Mouse (Mus musculus) embryo, embryonic 10 days (tissue): ENCODE results near the gene Adamts8.

Experiments
- DNase-seq: peaks from one replicate; pipeline ENCODE4 v3.0.0-alpha.2; 2015; ENCODE audit warnings: low spot score

Gene Adamts8

DNA sequence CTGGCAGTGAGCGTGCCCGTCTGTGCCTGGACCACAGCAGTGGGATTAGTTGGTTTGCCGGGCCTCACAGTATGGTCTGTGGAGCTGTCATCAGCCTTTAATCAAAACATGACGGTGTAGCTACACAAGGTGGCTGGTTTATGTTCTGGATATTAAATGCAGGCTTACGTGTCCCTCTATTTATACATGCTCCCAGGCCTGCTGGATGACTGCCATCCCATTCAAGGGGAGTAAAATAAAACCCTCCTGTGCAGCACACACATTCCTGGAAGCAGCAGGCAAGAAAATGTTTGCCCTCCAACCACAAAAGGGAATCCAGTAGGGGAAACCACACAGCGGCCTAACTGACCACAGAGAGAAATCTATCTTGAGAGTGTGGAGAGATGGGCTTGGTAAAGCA is 43.4 kb downstream of the Adamts8 start:
- no peak for DNase-seq

DNA sequence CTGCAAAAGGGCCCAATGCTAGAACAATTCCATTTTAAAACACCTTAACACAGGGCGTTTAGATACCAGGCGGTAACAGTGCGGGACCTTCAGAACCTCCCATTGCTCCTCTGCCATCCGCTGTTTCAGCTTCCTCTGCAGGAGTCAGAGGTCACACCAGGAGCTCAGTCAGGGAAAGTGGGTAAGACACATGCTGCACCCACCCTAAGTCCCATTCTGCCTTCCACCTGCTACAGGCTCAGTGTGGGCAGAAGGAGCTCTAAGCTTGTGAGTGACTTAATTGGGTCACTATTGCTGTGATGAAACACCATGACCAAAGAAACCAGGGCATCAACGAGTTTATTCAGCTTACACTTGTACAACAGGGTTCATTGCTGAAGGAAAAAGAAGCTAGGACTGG is 50.7 kb downstream of the Adamts8 start:
- DNase-seq = no peak

DNA sequence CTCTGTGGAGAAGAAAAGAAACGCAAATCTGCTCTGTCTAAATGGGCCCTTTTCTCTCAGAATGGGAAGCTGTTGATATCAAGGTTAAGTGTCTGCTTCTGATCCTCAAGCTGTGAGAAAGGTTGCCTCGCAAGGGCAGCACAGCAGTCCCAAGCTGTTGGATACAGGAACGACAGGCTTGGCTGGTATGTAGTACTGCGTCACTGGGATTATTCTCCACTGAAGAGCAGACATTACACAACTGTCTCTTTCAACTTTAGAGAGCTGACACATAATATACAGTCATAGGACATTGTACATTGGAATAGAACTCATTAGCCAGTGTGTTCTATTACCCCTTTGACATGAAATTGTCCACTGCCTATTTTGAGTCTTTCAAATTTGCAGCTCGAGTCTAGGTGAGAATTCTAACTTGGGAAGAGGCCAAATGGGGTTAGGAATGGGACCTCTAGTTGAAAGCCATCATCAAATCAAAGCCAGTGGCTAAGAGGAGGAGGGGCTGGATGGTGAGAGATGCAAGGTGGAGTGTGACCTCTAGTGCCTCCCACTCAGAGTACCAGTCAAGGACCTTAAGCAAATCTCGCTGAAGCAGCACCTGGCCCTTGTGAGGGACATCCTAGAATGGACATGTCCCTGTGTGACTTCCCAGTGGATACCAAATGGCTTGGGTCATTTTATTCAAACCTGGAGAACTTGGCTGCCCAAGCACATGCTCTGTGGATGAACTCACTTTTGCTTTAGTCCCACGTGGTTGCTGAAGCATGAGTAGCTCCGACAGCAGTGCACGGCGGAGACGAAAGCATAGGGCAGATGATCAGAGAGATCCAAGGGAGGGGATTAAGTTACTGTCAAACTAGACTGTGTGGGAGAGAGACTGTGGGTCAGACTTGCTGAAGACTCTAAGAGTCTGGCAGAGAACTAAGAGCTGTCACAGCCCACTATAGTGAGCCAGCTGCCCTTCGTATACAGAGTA is 54.5 kb downstream of the Adamts8 start:
- DNase-seq = no peak

DNA sequence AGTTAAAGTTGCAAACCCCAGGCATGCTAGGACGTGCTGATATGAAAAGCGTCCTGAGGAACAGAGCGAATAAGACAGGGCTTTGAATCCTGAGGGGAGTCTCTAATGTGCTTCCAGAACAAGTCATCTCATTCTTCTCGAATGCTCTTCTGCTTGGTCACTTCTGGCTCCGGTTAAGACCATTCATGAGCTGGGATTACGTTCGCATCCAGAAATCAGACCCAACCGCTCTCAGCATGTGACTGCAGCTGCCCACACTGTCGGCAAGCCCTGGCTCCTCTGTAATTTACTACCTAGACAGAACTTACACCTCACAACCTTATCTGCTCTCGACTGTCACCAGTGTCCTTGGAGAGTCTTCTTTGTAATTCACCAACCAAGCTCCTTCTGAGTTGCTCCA is 58.3 kb downstream of the Adamts8 start:
- DNase-seq = no peak

DNA sequence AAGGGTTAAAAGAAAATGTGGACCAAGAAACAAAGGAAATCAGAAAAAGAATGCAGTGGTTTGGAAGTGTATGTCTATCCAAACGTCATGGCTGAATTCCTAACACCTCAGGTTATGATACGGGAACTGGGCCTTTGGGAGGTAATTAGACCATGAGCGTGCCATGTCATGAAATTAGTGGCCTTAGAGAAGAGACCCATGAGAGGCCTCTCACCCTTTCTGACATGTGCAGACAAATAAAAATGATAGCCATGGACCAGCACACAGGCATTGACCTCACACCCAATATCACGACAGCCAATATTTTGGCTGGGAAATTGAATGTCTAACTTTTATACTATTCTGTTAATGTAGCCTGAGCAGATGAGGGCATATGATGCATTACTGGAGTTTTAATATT is 60.2 kb downstream of the Adamts8 start:
- no peak for DNase-seq

DNA sequence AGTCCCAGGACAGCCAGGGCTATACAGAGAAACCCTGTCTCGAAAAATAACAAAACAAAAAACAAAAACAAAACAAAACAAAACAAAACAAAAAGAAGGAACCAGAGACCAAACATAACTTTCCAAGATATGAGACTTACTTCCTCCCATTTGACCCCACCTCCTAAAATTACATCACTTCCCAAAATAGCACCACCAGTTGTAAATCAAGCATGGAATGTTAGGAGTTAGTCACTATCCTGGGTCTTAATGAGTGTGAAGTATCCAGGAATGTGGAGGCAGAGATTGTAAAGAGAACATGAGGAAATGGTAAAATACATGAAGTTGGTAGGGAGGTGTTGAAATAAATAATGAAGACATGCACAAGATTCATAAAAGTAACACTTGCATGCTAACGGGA is 67.0 kb downstream of the Adamts8 start:
- no peak for DNase-seq

DNA sequence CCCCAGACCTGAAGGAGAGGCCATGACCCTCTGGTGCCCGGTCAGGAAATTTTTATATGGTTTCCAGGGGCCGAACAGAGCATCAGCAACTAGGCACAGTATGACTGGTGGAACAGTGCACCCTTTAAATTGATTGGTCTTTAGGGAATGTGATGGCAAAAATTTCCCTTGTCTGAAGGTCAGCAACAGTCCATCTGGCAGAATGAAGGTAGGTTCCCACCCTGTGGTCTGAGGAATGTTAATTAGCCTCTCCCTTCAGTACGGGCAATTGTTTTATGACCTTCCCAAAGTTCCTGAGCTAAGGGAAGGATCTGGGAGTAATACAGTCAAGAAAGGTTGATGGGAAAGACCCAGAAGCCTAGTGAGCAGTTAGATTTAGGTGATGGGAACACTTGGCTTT is 67.7 kb downstream of the Adamts8 start:
- DNase-seq = no peak

DNA sequence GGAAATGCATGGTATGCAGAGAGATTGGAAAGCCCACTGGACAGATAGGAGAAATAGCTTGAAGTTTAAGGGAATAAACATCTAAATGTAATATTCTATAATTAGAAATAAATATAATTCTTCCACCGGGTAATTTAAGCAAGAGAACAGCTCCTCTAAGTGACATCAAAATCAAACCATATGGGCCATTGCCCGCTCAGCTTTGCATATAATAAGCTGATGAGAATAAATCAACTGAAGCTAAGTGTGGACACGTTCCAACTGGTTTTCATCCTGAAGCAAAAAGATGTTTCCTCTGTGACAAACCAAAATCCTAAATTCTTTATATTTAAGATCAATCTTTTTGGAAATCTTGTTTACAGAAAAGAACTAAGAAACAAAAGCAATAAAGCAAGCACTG is 68.4 kb downstream of the Adamts8 start:
- DNase-seq = no peak

DNA sequence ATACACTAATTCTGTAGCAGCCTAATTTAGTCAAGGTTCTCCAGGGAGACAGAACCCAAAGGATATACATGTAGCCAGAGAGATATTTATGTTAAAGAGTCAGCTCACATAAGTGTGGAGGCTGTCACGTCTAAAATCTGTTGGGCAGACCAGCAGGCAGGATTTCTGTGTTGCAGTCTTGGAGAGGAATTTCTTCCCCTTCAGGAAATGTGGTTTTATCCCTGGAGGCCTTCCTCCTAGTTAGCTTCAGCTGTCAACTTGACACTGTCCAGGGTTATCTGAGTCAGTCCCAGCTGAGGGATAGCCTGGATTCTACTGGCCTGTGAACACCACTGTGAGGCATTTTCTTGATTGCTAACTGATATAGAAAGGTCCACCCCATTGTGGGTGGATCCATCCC is 69.2 kb downstream of the Adamts8 start:
- DNase-seq = peak; percentile 42

DNA sequence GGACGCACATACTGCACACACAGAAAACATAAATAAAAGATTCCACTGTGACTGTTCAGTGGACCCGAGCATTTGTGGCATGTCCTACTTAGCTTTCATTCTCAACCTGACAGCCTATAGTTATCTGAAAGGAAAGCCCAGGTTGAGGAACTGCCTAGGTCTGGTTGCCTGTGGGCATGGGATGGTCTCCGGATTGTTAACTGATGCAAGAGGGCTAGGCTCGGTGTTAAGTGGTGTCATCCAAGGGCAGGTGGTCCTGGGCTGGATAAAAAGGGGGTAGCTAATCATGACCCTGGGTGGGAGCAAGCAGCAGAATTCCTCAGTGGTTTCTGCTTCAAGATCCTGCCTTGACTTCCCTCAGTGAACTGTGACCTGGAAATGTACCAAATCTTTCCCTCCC is 70.3 kb downstream of the Adamts8 start:
- DNase-seq = no peak

DNA sequence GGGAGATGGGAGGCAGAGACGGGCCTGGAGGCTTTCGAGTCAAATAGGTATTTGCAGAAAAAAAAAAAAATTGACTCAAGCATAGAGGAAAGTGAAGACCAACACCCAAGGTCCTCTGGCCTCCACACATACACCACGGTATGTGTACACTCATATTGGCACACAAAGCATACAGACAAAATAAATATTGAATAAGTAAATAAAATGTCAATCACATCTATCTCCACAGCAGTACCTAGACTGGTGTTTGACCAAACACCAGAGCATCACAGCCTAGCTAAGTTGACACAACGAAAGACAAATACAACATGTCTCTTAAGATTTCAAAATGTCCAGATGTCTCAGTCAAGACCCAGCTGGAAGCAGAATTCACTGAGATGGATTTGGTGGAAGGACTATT is 71.1 kb downstream of the Adamts8 start:
- DNase-seq = no peak
